Mouse (Mus musculus): ENCODE results near the gene Fh1.

DNA sequence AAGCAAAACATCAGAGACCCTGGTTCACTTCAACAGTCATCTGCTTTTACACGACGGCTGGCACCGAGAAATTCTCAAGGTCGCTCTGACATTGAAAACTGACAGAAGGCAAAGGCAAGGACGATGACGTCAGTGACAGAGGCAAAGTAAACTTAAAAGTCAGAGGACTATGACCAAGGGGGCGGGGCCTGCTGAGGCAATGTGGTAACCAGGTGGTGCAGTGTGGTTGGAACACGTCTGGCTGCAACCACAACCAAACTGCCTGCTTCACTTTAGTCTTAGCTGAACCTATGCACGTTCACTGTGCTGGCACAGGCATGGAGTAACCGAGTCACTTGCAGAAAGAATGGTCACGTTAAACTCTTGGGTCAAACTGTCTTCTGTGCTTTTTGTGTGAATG is 23.2 kb downstream of the Fh1 start:
- no peak for TF ChIP-seq POLR2A (IDR thresholded peaks at IDR 0.05; ENCODE audit: control insufficient read depth in 1 of 2, insufficient read depth in 1 of 2, low read depth in 1 of 2, low read length in 2 of 2, poor library complexity in 1 of 2)
- TF ChIP-seq ZMIZ1 (IDR thresholded peaks at IDR 0.05; ENCODE audit: low read depth, low read length) = no peak
- no peak for TF ChIP-seq ZC3H11A (IDR thresholded peaks at IDR 0.05; ENCODE audit: low read depth, low read length)
- TF ChIP-seq EP300 (IDR thresholded peaks at IDR 0.05; ENCODE audit: low read depth in 1 of 2, low read length in 2 of 2) = no peak
- no peak for TF ChIP-seq POLR2AphosphoS2 (IDR thresholded peaks at IDR 0.05; ENCODE audit: low read length)
- TF ChIP-seq GATA1 (IDR thresholded peaks at IDR 0.05; ENCODE audit: low read depth, low read length) = no peak

Measured in MEL (cell line).